Mouse (Mus musculus) granulocyte monocyte progenitor cell, adult 5-6 weeks (primary cell): ENCODE results near the gene Gm10491. TPM values are rescaled to one million over a fixed set of nuclear protein-coding genes. Genes with fewer than 3 reads are reported as not detected.

Experiments used
- ATAC-seq: replicated peaks from 2 replicates; pipeline ENCODE4 v1.8.0; 2016; ENCODE audit warnings: mild to moderate bottlenecking, moderate TSS enrichment, inconsistent platforms; ENCODE audit not compliant: poor library complexity, severe bottlenecking
- total RNA-seq, 2 experiments: library from RNA; stranded (forward) in 1 of 2; stranded (reverse) in 1 of 2; fragments of 200-712, 200-1000 nt in 1 of 2; fragments of >200 nt in 1 of 2; fragmentation: Nextera tagmentation in 1 of 2; gene quantifications; 2 replicates each; pipeline ENCODE4 v1.2.3; 2014 to 2017

The Gm10491 gene
- total RNA-seq, 2 experiments from 2014 or later = not detected

GRCm38 (mm10) chrX:7883841-7884567 is 23.6 kb downstream of the Gm10491 start, which contains the start of gene Slc35a2:
Slc35a2 (plus strand) TSS chrX:7884028.
- ATAC-seq = peak; percentile 82

GRCm38 (mm10) chrX:7879819-7880218 is 27.8 kb downstream of the Gm10491 start:
- peak; percentile 65 for ATAC-seq

GRCm38 (mm10) chrX:7878495-7878894 is 29.1 kb downstream of the Gm10491 start:
- 0 out of 2 replicates have a peak, but pooled peaks have one; percentile 9 for ATAC-seq

GRCm38 (mm10) chrX:7878007-7878419 is 29.6 kb downstream of the Gm10491 start, which contains the start of gene Pim2:
Pim2 (plus strand) TSS chrX:7878262.
- ATAC-seq = peak; percentile 89

- no peak for ATAC-seq
Observed at GRCm38 (mm10) chrX:7869826-7870225, 37.8 kb downstream of the Gm10491 start.

- no peak for ATAC-seq
Observed at GRCm38 (mm10) chrX:7868506-7868905, 39.1 kb downstream of the Gm10491 start.

GRCm38 (mm10) chrX:7867141-7867540 is 40.5 kb downstream of the Gm10491 start:
- no peak for ATAC-seq

- ATAC-seq = peak; percentile 38
Observed at GRCm38 (mm10) chrX:7865786-7866185, 41.8 kb downstream of the Gm10491 start.

GRCm38 (mm10) chrX:7865343-7865742 is 42.3 kb downstream of the Gm10491 start:
- ATAC-seq = peak; percentile 55

GRCm38 (mm10) chrX:7864551-7864950 is 43.1 kb downstream of the Gm10491 start:
- ATAC-seq = peak; percentile 66

GRCm38 (mm10) chrX:7863181-7863580 is 44.5 kb downstream of the Gm10491 start:
- no peak for ATAC-seq

- peak; percentile 44; the same call in 1 of the 2 replicates for ATAC-seq
Observed at GRCm38 (mm10) chrX:7859191-7859753, 48.4 kb downstream of the Gm10491 start.

Other genes starting within 250 kb of the Gm10491 start
- 51.4 and 73.9 TPM in 2 replicates for gene Plp2, start 236.4 kb downstream of the Gm10491 start, total RNA-seq (2014; fragmentation: Nextera tagmentation)
- gene Plp2, start 236.4 kb downstream of the Gm10491 start, total RNA-seq (2017) = 16.0 and 20.9 TPM in 2 replicates
- not detected in 2 replicates for gene Magix, start 226.6 kb downstream of the Gm10491 start, total RNA-seq (2014; fragmentation: Nextera tagmentation)
- 0.17 TPM in 1 of 2 replicates, not detected in the other for gene Magix, start 226.6 kb downstream of the Gm10491 start, total RNA-seq (2017)
- gene Gpkow, start 210.7 kb downstream of the Gm10491 start, total RNA-seq (2014; fragmentation: Nextera tagmentation) = 18.9 and 21.2 TPM in 2 replicates
- gene Gpkow, start 210.7 kb downstream of the Gm10491 start, total RNA-seq (2017) = 30.4 and 32.7 TPM in 2 replicates
- gene Wdr45, start 193.5 kb downstream of the Gm10491 start, total RNA-seq (2014; fragmentation: Nextera tagmentation) = 24.1 and 31.2 TPM in 2 replicates
- gene Wdr45, start 193.5 kb downstream of the Gm10491 start, total RNA-seq (2017) = 22.5 and 27.6 TPM in 2 replicates
- gene Gm45208, start 185.6 kb downstream of the Gm10491 start, total RNA-seq (2014; fragmentation: Nextera tagmentation) = not detected in 2 replicates
- not detected in 2 replicates for gene Gm45208, start 185.6 kb downstream of the Gm10491 start, total RNA-seq (2017)
- gene Praf2, start 179.4 kb downstream of the Gm10491 start, total RNA-seq (2014; fragmentation: Nextera tagmentation) = 4.3 and 16.1 TPM in 2 replicates
- gene Praf2, start 179.4 kb downstream of the Gm10491 start, total RNA-seq (2017) = 2.8 and 6.2 TPM in 2 replicates
- gene Ccdc120, start 156.9 kb downstream of the Gm10491 start, total RNA-seq (2014; fragmentation: Nextera tagmentation) = not detected in 2 replicates
- 0.04 and 0.21 TPM in 2 replicates for gene Ccdc120, start 156.9 kb downstream of the Gm10491 start, total RNA-seq (2017)
- gene Tfe3, start 145.3 kb downstream of the Gm10491 start, total RNA-seq (2014; fragmentation: Nextera tagmentation) = 17.4 and 27.8 TPM in 2 replicates
- 5.7 and 7.2 TPM in 2 replicates for gene Tfe3, start 145.3 kb downstream of the Gm10491 start, total RNA-seq (2017)
- 43.6 and 52.5 TPM in 2 replicates for gene Gripap1, start 118.1 kb downstream of the Gm10491 start, total RNA-seq (2014; fragmentation: Nextera tagmentation)
- gene Gripap1, start 118.1 kb downstream of the Gm10491 start, total RNA-seq (2017) = 59.7 and 78.0 TPM in 2 replicates
- 0.32 and 2.5 TPM in 2 replicates for gene Kcnd1, start 85.5 kb downstream of the Gm10491 start, total RNA-seq (2014; fragmentation: Nextera tagmentation)
- 0.31 TPM in 1 of 2 replicates, not detected in the other for gene Kcnd1, start 85.5 kb downstream of the Gm10491 start, total RNA-seq (2017)
- 44.0 and 47.5 TPM in 2 replicates for gene Otud5, start 66.5 kb downstream of the Gm10491 start, total RNA-seq (2014; fragmentation: Nextera tagmentation)
- gene Otud5, start 66.5 kb downstream of the Gm10491 start, total RNA-seq (2017) = 56.4 and 57.4 TPM in 2 replicates
- 6.3 and 7.1 TPM in 2 replicates for gene Pim2, start 29.6 kb downstream of the Gm10491 start, total RNA-seq (2014; fragmentation: Nextera tagmentation)
- 0.78 and 1.5 TPM in 2 replicates for gene Pim2, start 29.6 kb downstream of the Gm10491 start, total RNA-seq (2017)
- 18.7 and 35.6 TPM in 2 replicates for gene Slc35a2, start 23.8 kb downstream of the Gm10491 start, total RNA-seq (2014; fragmentation: Nextera tagmentation)
- gene Slc35a2, start 23.8 kb downstream of the Gm10491 start, total RNA-seq (2017) = 14.6 and 19.6 TPM in 2 replicates
- 53.9 and 80.4 TPM in 2 replicates for gene Pqbp1, start 8.6 kb downstream of the Gm10491 start, total RNA-seq (2014; fragmentation: Nextera tagmentation)
- 130 and 144 TPM in 2 replicates for gene Pqbp1, start 8.6 kb downstream of the Gm10491 start, total RNA-seq (2017)
- gene Timm17b, start 8.5 kb downstream of the Gm10491 start, total RNA-seq (2014; fragmentation: Nextera tagmentation) = 80.9 and 119 TPM in 2 replicates
- 62.7 and 111 TPM in 2 replicates for gene Timm17b, start 8.5 kb downstream of the Gm10491 start, total RNA-seq (2017)
- gene Gm10490, start 1.7 kb upstream of the Gm10491 start, total RNA-seq (2014; fragmentation: Nextera tagmentation) = not detected in 2 replicates
- not detected in 2 replicates for gene Gm10490, start 1.7 kb upstream of the Gm10491 start, total RNA-seq (2017)
- not detected in 2 replicates for gene Pcsk1n, start 12.0 kb upstream of the Gm10491 start, total RNA-seq (2014; fragmentation: Nextera tagmentation)
- not detected in 2 replicates for gene Pcsk1n, start 12.0 kb upstream of the Gm10491 start, total RNA-seq (2017)
- gene Eras, start 20.8 kb upstream of the Gm10491 start, total RNA-seq (2014; fragmentation: Nextera tagmentation) = not detected in 2 replicates
- not detected in 2 replicates for gene Eras, start 20.8 kb upstream of the Gm10491 start, total RNA-seq (2017)
- gene Hdac6, start 40.1 kb upstream of the Gm10491 start, total RNA-seq (2014; fragmentation: Nextera tagmentation) = 11.5 and 13.5 TPM in 2 replicates
- gene Hdac6, start 40.1 kb upstream of the Gm10491 start, total RNA-seq (2017) = 7.5 and 8.0 TPM in 2 replicates
- gene Gata1, start 70.2 kb upstream of the Gm10491 start, total RNA-seq (2014; fragmentation: Nextera tagmentation) = 2.2 and 4.5 TPM in 2 replicates
- 3.6 and 4.2 TPM in 2 replicates for gene Gata1, start 70.2 kb upstream of the Gm10491 start, total RNA-seq (2017)
- gene Glod5, start 110.7 kb upstream of the Gm10491 start, total RNA-seq (2014; fragmentation: Nextera tagmentation) = not detected in 2 replicates
- gene Glod5, start 110.7 kb upstream of the Gm10491 start, total RNA-seq (2017) = not detected in 2 replicates
- gene Suv39h1, start 166.9 kb upstream of the Gm10491 start, total RNA-seq (2014; fragmentation: Nextera tagmentation) = 80.1 and 105 TPM in 2 replicates
- gene Suv39h1, start 166.9 kb upstream of the Gm10491 start, total RNA-seq (2017) = 79.8 and 82.4 TPM in 2 replicates
- gene Was, start 182.7 kb upstream of the Gm10491 start, total RNA-seq (2014; fragmentation: Nextera tagmentation) = 88.2 and 104 TPM in 2 replicates
- 82.0 and 114 TPM in 2 replicates for gene Was, start 182.7 kb upstream of the Gm10491 start, total RNA-seq (2017)
- 25.6 and 30.5 TPM in 2 replicates for gene Wdr13, start 225.1 kb upstream of the Gm10491 start, total RNA-seq (2014; fragmentation: Nextera tagmentation)
- 15.6 and 17.4 TPM in 2 replicates for gene Wdr13, start 225.1 kb upstream of the Gm10491 start, total RNA-seq (2017)
- gene Rbm3, start 238.0 kb upstream of the Gm10491 start, total RNA-seq (2014; fragmentation: Nextera tagmentation) = 877 and 914 TPM in 2 replicates
- gene Rbm3, start 238.0 kb upstream of the Gm10491 start, total RNA-seq (2017) = 1,015 and 1,242 TPM in 2 replicates